Mouse (Mus musculus): ENCODE results near the gene Mdk. TPM values are rescaled to one million over a fixed set of nuclear protein-coding genes. Genes with fewer than 3 reads are reported as not detected.
A peak's percentile ranks its signal among the peaks of the same experiment; 100 is the strongest.

The Mdk gene
- polyA plus RNA-seq, 1 experiment, result 156 TPM

DNA sequence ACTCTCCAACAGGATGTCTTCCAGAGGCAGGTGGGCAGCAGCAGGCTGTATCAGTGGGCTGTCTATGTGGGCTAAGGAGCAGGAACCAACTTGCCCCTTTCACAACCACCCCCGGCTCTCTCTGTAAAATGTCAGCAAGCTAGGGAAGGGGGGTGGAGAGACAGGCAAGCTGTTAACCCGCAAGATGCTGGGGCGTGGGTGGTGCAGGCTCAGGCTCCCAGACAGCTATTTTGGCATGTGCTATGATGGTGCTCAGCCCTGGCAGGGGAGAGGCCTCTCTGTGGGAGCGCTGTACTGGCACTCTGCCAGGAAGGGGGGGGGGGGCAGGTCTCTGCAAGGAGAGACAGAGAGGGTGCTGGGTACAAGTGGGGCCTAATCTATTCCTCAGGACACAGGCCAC, 25.0 kb upstream of the Mdk start:
- no peaks in the 10 kb centered on the region for H3K9me3 ChIP-seq (replicated peaks; ENCODE audit: control insufficient read depth, insufficient read depth, low read length, poor library complexity, severe bottlenecking)
- no peaks in the 10 kb centered on the region for H3K36me3 ChIP-seq (ENCODE audit: control insufficient read depth, insufficient read depth, low read length, poor library complexity, severe bottlenecking)
- H3K27me3 ChIP-seq (ENCODE audit: control insufficient read depth, insufficient read depth, low read length, poor library complexity, severe bottlenecking), result no peaks in the 10 kb centered on the region
- no peak overlapping the region for H3K9ac ChIP-seq (ENCODE audit: low read depth, poor library complexity, severe bottlenecking)
- H3K4me3 ChIP-seq (ENCODE audit: low read depth, low read length), result no peak overlapping the region
- TF ChIP-seq CTCF (IDR thresholded peaks at IDR 0.05; ENCODE audit: low read depth, low read length), result no peak
- TF ChIP-seq EP300 (IDR thresholded peaks at IDR 0.05; ENCODE audit: insufficient read depth, low read depth, low read length), result no peak
- TF ChIP-seq POLR2A (IDR thresholded peaks at IDR 0.05; ENCODE audit: insufficient read depth, low read length), result no peak
- H3K4me1 ChIP-seq (ENCODE audit: control insufficient read depth, insufficient read depth, low read length), result peaks cover 14% of the 10 kb centered on the region
- no peak overlapping the region for H3K27ac ChIP-seq (ENCODE audit: insufficient read depth, low read length)

GRCm38 (mm10) chr2:91955875-91956274, 23.8 kb upstream of the Mdk start:
- no peak for TF ChIP-seq POLR2A (IDR thresholded peaks at IDR 0.05; ENCODE audit: insufficient read depth, low read length)
- TF ChIP-seq EP300 (IDR thresholded peaks at IDR 0.05; ENCODE audit: insufficient read depth, low read depth, low read length), result no peak
- TF ChIP-seq CTCF (IDR thresholded peaks at IDR 0.05; ENCODE audit: low read depth, low read length), result no peak
- H3K4me1 ChIP-seq (ENCODE audit: control insufficient read depth, insufficient read depth, low read length), result peaks cover 12% of the 10 kb centered on the region
- no peak overlapping the region for H3K27ac ChIP-seq (ENCODE audit: insufficient read depth, low read length)
- no peak overlapping the region for H3K9ac ChIP-seq (ENCODE audit: low read depth, poor library complexity, severe bottlenecking)
- H3K9me3 ChIP-seq (replicated peaks; ENCODE audit: control insufficient read depth, insufficient read depth, low read length, poor library complexity, severe bottlenecking), result no peaks in the 10 kb centered on the region
- H3K36me3 ChIP-seq (ENCODE audit: control insufficient read depth, insufficient read depth, low read length, poor library complexity, severe bottlenecking), result no peaks in the 10 kb centered on the region
- H3K27me3 ChIP-seq (ENCODE audit: control insufficient read depth, insufficient read depth, low read length, poor library complexity, severe bottlenecking), result no peaks in the 10 kb centered on the region
- no peak overlapping the region for H3K4me3 ChIP-seq (ENCODE audit: low read depth, low read length)

DNA sequence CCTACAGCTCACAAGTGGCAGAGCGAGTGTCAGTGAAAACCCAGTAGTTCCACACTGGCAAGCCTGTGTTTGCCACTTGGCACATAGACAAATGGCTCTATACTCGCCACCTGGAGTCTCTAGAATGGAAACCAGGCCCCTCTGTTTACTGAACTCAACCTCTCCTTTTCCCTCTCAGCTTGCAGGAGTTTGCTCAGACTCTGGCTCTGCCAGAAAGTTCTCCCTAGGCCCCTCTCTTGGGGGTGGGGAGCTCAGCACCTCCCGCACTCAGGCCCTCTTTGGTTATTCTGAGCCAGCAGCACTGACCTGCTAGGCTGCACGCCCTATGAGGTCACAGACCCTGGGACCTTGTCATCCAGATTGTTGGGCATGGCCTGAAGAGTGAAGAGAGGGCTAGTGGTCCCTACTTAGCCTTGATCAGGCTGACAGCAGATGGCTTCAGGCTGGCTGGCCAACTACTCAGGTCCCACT, 23.1 kb upstream of the Mdk start:
- Histone ChIP-seq H3K4me3 (ENCODE audit: low read depth, low read length) (no peak overlapping the region), H3K36me3 (ENCODE audit: control insufficient read depth, insufficient read depth, low read length, poor library complexity, severe bottlenecking) (no peaks in the 10 kb centered on the region), H3K27ac (ENCODE audit: insufficient read depth, low read length) (no peak overlapping the region), H3K9ac (ENCODE audit: low read depth, poor library complexity, severe bottlenecking) (no peak overlapping the region), H3K27me3 (ENCODE audit: control insufficient read depth, insufficient read depth, low read length, poor library complexity, severe bottlenecking) (no peaks in the 10 kb centered on the region), H3K4me1 (ENCODE audit: control insufficient read depth, insufficient read depth, low read length) (peaks cover 12% of the 10 kb centered on the region), H3K9me3 (replicated peaks; ENCODE audit: control insufficient read depth, insufficient read depth, low read length, poor library complexity, severe bottlenecking) (no peaks in the 10 kb centered on the region)
- TF ChIP-seq CTCF (IDR thresholded peaks at IDR 0.05; ENCODE audit: low read depth, low read length) (no peak), POLR2A (IDR thresholded peaks at IDR 0.05; ENCODE audit: insufficient read depth, low read length) (no peak), EP300 (IDR thresholded peaks at IDR 0.05; ENCODE audit: insufficient read depth, low read depth, low read length) (no peak)

GRCm38 (mm10) chr2:91953825-91954224, 21.7 kb upstream of the Mdk start:
- H3K9ac ChIP-seq (ENCODE audit: low read depth, poor library complexity, severe bottlenecking), result no peak overlapping the region

DNA sequence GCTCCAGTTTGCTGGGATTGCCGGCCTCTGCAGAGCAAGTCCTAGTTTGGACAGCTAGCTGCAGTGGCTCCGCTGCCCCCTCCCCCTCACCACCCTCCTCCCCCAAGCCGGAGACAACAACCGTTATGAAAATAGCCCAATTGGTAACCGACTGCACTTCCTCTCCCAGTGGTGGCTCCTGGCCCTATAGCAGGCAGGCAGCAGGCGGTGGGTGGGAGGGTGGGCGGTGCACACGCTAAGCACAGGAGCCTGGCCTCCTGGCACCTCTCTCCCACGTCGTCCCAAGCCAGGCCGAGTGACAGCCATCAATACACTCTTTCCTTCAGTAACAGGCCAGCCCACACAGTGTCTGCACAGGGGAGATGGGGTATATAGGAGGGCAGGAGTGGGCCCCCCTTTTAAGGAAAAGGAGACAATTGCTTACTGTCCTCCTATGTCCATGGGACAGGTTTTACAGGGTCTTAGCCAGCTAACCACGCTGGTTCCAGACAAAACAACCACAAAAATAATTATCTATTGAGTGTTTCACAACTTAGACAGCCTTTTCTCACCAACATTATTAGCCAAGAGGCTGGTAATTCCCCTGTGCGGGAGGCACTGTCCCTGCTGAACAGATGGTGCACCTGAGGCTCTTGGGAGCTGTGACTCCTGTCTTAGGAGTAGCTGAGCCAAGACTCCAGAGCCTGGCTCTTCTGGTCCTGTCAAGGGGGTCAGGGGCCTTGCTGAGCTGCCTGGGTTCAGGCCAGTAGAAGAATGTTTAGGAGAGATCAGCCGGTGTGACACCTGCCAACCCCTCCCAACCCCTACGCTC, 18.4 kb upstream of the Mdk start:
- H3K27me3 ChIP-seq (ENCODE audit: control insufficient read depth, insufficient read depth, low read length, poor library complexity, severe bottlenecking), result no peaks in the 10 kb centered on the region
- no peak overlapping the region for H3K4me3 ChIP-seq (ENCODE audit: low read depth, low read length)
- TF ChIP-seq POLR2A (IDR thresholded peaks at IDR 0.05; ENCODE audit: insufficient read depth, low read length) (no peak), EP300 (IDR thresholded peaks at IDR 0.05; ENCODE audit: insufficient read depth, low read depth, low read length) (no peak), CTCF (IDR thresholded peaks at IDR 0.05; ENCODE audit: low read depth, low read length) (no peak)
- H3K9me3 ChIP-seq (replicated peaks; ENCODE audit: control insufficient read depth, insufficient read depth, low read length, poor library complexity, severe bottlenecking), result no peaks in the 10 kb centered on the region
- H3K36me3 ChIP-seq (ENCODE audit: control insufficient read depth, insufficient read depth, low read length, poor library complexity, severe bottlenecking), result no peaks in the 10 kb centered on the region
- peak overlapping the region; percentile 26; the same call in 1 of the 2 replicates for H3K9ac ChIP-seq (ENCODE audit: low read depth, poor library complexity, severe bottlenecking)
- H3K4me1 ChIP-seq (ENCODE audit: control insufficient read depth, insufficient read depth, low read length), result peaks cover 5% of the 10 kb centered on the region
- H3K27ac ChIP-seq (ENCODE audit: insufficient read depth, low read length), result no peak overlapping the region

More at GRCm38 (mm10) chr2:91953825-91954224, 21.7 kb upstream of the Mdk start:
- Histone ChIP-seq H3K4me3 (ENCODE audit: low read depth, low read length) (no peak overlapping the region), H3K36me3 (ENCODE audit: control insufficient read depth, insufficient read depth, low read length, poor library complexity, severe bottlenecking) (no peaks in the 10 kb centered on the region), H3K27ac (ENCODE audit: insufficient read depth, low read length) (no peak overlapping the region), H3K27me3 (ENCODE audit: control insufficient read depth, insufficient read depth, low read length, poor library complexity, severe bottlenecking) (no peaks in the 10 kb centered on the region), H3K4me1 (ENCODE audit: control insufficient read depth, insufficient read depth, low read length) (peaks cover 8% of the 10 kb centered on the region), H3K9me3 (replicated peaks; ENCODE audit: control insufficient read depth, insufficient read depth, low read length, poor library complexity, severe bottlenecking) (no peaks in the 10 kb centered on the region)
- TF ChIP-seq CTCF (IDR thresholded peaks at IDR 0.05; ENCODE audit: low read depth, low read length) (no peak), POLR2A (IDR thresholded peaks at IDR 0.05; ENCODE audit: insufficient read depth, low read length) (no peak), EP300 (IDR thresholded peaks at IDR 0.05; ENCODE audit: insufficient read depth, low read depth, low read length) (no peak)
